Mouse (Mus musculus): Measurements from ENCODE around the gene Relb.

DNA sequence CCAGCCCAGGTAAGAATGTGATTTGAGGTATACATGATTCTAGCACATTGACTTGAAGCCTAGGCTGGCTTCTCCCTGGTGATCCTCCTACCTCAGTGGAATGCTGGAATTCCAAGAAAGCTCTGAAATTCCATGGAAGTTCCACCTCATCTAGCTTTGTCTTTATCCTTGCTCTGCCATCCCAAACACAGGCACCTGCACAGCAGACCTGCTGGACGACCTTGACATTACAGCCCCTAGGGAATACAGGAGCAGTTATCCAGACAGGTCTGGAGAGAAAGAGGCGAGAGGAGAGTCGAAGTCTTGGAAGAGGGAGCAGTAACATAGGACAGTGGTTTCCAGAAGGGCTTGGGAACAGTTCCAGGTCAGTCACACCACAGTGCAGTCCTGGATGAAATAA, 59.6 kb downstream of the Relb start:
- TF ChIP-seq GATA1 (IDR thresholded peaks at IDR 0.05; ENCODE audit: low read length) (no peak), TAL1 (IDR thresholded peaks at IDR 0.05; ENCODE audit: low read length) (no peak)

All from erythroblast, embryonic 14.5 days (primary cell).